Mouse (Mus musculus) right cerebral cortex, postnatal 10 days (tissue): ENCODE data around the gene Agbl4.

ENCODE experiments used
- DNase-seq, 2 experiments: peaks; one replicate each; pipeline ENCODE4 v3.0.0; 2021; ENCODE audit warnings: low spot score in 2 of 2

Agbl4 gene

GRCm38 (mm10) chr4:111579115-111579862 lies 1181.8 kb downstream of the Agbl4 start:
- DNase-seq, result no peak

- DNase-seq, result peak; percentile 58 to 64
Observed at GRCm38 (mm10) chr4:111579863-111580224, 1182.4 kb downstream of the Agbl4 start.

- no peak for DNase-seq
Observed at GRCm38 (mm10) chr4:111580239-111580638, 1182.8 kb downstream of the Agbl4 start.

- DNase-seq, result peak; percentile 26 to 44
Observed at GRCm38 (mm10) chr4:111583562-111584237, 1186.2 kb downstream of the Agbl4 start.

- DNase-seq, result no peak
Observed at GRCm38 (mm10) chr4:111584286-111584685, 1186.8 kb downstream of the Agbl4 start.

- no peak for DNase-seq
Observed at GRCm38 (mm10) chr4:111588211-111588610, 1190.8 kb downstream of the Agbl4 start.

- DNase-seq, result no peak
Observed at GRCm38 (mm10) chr4:111589467-111590170, 1192.2 kb downstream of the Agbl4 start.

GRCm38 (mm10) chr4:111594655-111595295 lies 1197.3 kb downstream of the Agbl4 start:
- DNase-seq, result no peak

- DNase-seq, result peak; percentile 80 to 87
Observed at GRCm38 (mm10) chr4:111597249-111597661, 1199.8 kb downstream of the Agbl4 start.

GRCm38 (mm10) chr4:111597986-111598385 lies 1200.5 kb downstream of the Agbl4 start:
- DNase-seq, result no peak

- DNase-seq, result no peak
Observed at GRCm38 (mm10) chr4:111603194-111603593, 1205.7 kb downstream of the Agbl4 start.

- no peak for DNase-seq
Observed at GRCm38 (mm10) chr4:111607826-111608500, 1210.5 kb downstream of the Agbl4 start.

GRCm38 (mm10) chr4:111621865-111622264 lies 1224.4 kb downstream of the Agbl4 start:
- no peak for DNase-seq

GRCm38 (mm10) chr4:111624914-111625313 lies 1227.5 kb downstream of the Agbl4 start:
- peak; percentile 29 to 38 for DNase-seq

- peak; percentile 81 to 86 for DNase-seq
Observed at GRCm38 (mm10) chr4:111626118-111626830, 1228.8 kb downstream of the Agbl4 start.

- DNase-seq, result no peak
Observed at GRCm38 (mm10) chr4:111632615-111633014, 1235.2 kb downstream of the Agbl4 start.

- DNase-seq, result peak; percentile 53 to 58
Observed at GRCm38 (mm10) chr4:111635538-111636124, 1238.2 kb downstream of the Agbl4 start.

GRCm38 (mm10) chr4:111638948-111639708 lies 1241.7 kb downstream of the Agbl4 start:
- DNase-seq, result no peak

GRCm38 (mm10) chr4:111645117-111645830 lies 1247.8 kb downstream of the Agbl4 start:
- peak; percentile 59 to 73 for DNase-seq
